Mouse (Mus musculus): ENCODE measurements around the gene Fkbpl. TPM values are rescaled to one million over a fixed set of nuclear protein-coding genes. Genes with fewer than 3 reads are reported as not detected.

Fkbpl gene
- polyA plus RNA-seq, 1 experiment = 26.4 TPM

GRCm38 (mm10) chr17:34661121-34661591, 16.6 kb downstream of the Fkbpl start:
- peak overlapping the region; percentile 79 for H3K27ac ChIP-seq (replicated peaks; ENCODE audit: low read depth, low read length)
- peak overlapping the region; percentile 46 for H3K4me3 ChIP-seq (ENCODE audit: insufficient read depth, low read depth, low read length)

GRCm38 (mm10) chr17:34662468-34662867, 17.9 kb downstream of the Fkbpl start:
- peak overlapping the region; percentile 4 for H3K4me3 ChIP-seq (ENCODE audit: insufficient read depth, low read depth, low read length)
- peaks cover 3% of the 10 kb centered on the region for H3K4me1 ChIP-seq (ENCODE audit: control insufficient read depth, insufficient read depth, insufficient read length, low read length)
- H3K27ac ChIP-seq (replicated peaks; ENCODE audit: low read depth, low read length) = peak overlapping the region; percentile 30; the same call in 1 of the 2 replicates

More at GRCm38 (mm10) chr17:34661121-34661591, 16.6 kb downstream of the Fkbpl start:
- H3K4me1 ChIP-seq (ENCODE audit: control insufficient read depth, insufficient read depth, insufficient read length, low read length) = peaks cover 4% of the 10 kb centered on the region

- H3K27ac ChIP-seq (replicated peaks; ENCODE audit: low read depth, low read length) = no peak overlapping the region
- peak overlapping the region; percentile 4; the same call in 1 of the 2 replicates for H3K4me3 ChIP-seq (ENCODE audit: insufficient read depth, low read depth, low read length)
- H3K4me1 ChIP-seq (ENCODE audit: control insufficient read depth, insufficient read depth, insufficient read length, low read length) = peaks cover 3% of the 10 kb centered on the region; the same call in 1 of the 2 replicates
These were observed 18.4 kb downstream of the Fkbpl start for GRCm38 (mm10) chr17:34662978-34663377.

DNA sequence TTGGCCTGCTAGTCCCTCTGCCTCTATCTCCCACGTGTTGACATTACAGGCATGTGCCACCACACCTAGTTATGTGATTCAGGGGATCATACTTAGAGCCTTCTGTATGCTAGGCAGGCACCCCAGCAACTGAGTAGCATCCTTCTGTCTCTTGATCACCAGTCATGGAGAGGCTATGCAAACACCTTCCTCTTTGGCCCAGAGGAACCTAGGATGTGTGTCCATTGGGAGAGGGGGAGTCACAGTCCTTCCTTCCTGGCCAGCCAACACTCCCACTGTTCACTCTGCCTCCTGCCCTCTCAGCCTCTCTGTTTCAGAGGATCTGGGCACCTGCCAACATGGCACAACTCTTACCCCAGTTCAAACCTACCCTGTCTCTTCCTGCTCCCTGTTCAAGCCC, 19.0 kb downstream of the Fkbpl start:
- Histone ChIP-seq H3K4me3 (ENCODE audit: insufficient read depth, low read depth, low read length) (no peak overlapping the region), H3K27ac (replicated peaks; ENCODE audit: low read depth, low read length) (no peak overlapping the region)

GRCm38 (mm10) chr17:34664472-34664871, 19.9 kb downstream of the Fkbpl start:
- H3K4me1 ChIP-seq (ENCODE audit: control insufficient read depth, insufficient read depth, insufficient read length, low read length) = peaks cover 3% of the 10 kb centered on the region; the same call in 1 of the 2 replicates
- H3K27ac ChIP-seq (replicated peaks; ENCODE audit: low read depth, low read length) = no peak overlapping the region
- no peak overlapping the region for H3K4me3 ChIP-seq (ENCODE audit: insufficient read depth, low read depth, low read length)

More for the DNA sequence above, 19.0 kb downstream of the Fkbpl start:
- H3K4me1 ChIP-seq (ENCODE audit: control insufficient read depth, insufficient read depth, insufficient read length, low read length) = peaks cover 3% of the 10 kb centered on the region; the same call in 1 of the 2 replicates

- no peaks in the 10 kb centered on the region; the same call in 1 of the 2 replicates for H3K4me1 ChIP-seq (ENCODE audit: control insufficient read depth, insufficient read depth, insufficient read length, low read length)
- H3K4me3 ChIP-seq (ENCODE audit: insufficient read depth, low read depth, low read length) = 0 out of 2 replicates have a peak within 1 kb of the TSS, but pooled peaks have one; percentile 16
- no peak within 1 kb of the TSS for H3K27ac ChIP-seq (replicated peaks; ENCODE audit: low read depth, low read length)
These were observed 25.7 kb downstream of the Fkbpl start, which contains the start of gene Tnxb for GRCm38 (mm10) chr17:34670235-34670634. Gene Tnxb, plus strand, starts transcription at chr17:34670535.

GRCm38 (mm10) chr17:34671151-34672066, 26.8 kb downstream of the Fkbpl start:
- 0 out of 2 replicates have a peak overlapping the region, but pooled peaks have one; percentile 16 for H3K4me3 ChIP-seq (ENCODE audit: insufficient read depth, low read depth, low read length)
- no peak overlapping the region for H3K27ac ChIP-seq (replicated peaks; ENCODE audit: low read depth, low read length)
- no peaks in the 10 kb centered on the region; the same call in 1 of the 2 replicates for H3K4me1 ChIP-seq (ENCODE audit: control insufficient read depth, insufficient read depth, insufficient read length, low read length)

DNA sequence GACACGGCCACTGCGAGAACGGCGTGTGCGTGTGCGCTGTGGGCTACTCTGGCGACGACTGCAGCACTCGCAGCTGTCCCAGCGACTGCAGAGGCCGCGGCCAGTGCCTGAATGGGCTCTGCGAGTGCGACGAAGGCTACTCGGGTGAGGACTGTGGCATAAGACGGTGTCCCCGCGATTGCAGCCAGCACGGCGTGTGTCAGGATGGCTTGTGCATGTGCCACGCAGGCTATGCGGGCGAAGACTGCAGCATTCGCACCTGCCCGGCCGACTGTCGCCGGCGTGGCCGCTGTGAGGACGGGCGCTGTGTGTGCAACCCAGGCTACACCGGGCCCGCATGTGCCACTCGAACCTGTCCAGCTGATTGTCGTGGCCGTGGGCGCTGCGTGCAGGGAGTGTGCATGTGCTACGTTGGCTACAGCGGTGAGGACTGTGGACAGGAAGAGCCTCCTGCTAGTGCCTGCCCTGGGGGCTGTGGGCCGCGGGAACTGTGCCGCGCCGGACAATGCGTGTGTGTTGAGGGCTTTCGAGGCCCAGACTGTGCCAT, 27.8 kb downstream of the Fkbpl start:
- Histone ChIP-seq H3K4me1 (ENCODE audit: control insufficient read depth, insufficient read depth, insufficient read length, low read length) (no peaks in the 10 kb centered on the region; the same call in 1 of the 2 replicates), H3K27ac (replicated peaks; ENCODE audit: low read depth, low read length) (no peak overlapping the region), H3K4me3 (ENCODE audit: insufficient read depth, low read depth, low read length) (no peak overlapping the region)

DNA sequence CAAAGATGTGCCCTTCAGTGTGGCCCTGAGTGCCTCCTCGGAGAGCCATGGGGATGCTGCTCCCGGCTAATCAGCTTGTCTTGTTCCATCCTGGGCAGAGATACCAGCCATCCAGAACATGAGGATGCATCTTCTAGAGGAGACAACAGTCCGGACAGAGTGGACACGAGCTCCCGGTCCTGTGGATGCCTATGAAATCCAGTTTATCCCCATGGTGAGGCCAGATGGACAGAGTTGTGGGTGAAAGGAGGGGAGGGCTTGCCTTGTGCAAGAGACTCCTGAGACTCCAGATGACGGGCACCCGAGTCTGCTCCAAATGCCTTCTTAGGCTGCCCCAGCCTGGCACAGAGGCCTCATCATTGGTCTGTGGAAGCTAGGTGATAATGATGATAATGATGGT, 28.6 kb downstream of the Fkbpl start:
- Histone ChIP-seq H3K4me1 (ENCODE audit: control insufficient read depth, insufficient read depth, insufficient read length, low read length) (no peaks in the 10 kb centered on the region; the same call in 1 of the 2 replicates), H3K27ac (replicated peaks; ENCODE audit: low read depth, low read length) (no peak overlapping the region), H3K4me3 (ENCODE audit: insufficient read depth, low read depth, low read length) (no peak overlapping the region)

DNA sequence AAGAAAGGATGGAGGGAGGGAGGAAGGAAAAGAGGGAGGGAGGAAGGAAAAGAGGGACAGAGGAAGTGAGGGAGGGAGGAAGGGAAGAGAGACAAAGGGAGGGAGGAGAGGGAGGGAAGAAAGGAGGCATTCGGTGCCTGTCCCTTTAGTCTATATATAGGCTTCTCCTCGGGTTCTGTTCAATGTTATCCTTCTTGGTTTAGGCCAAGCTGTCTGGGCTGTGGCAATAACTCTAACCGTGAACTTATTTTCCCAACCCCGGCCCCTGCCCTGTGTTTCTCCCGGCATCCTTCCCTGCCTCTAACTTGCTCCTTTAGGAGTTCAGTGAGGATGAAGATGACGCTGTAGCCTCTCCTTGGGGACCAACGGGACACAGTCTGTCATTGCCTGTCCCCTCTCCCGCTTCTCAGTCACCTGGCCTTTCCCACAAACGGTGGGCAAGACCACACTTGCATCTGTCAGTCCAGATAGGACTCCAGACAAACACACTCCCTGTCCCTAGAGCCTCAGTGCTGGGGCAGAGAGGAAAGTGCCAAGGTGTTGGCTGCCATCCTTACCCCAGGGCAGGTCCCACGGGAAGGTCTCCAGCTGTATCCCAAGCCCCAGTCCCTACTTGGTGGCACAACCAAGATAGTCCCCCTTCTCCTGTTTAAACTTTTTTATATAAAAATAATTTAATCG, 30.1 kb downstream of the Fkbpl start:
- no peak overlapping the region for H3K27ac ChIP-seq (replicated peaks; ENCODE audit: low read depth, low read length)
- H3K4me1 ChIP-seq (ENCODE audit: control insufficient read depth, insufficient read depth, insufficient read length, low read length) = no peaks in the 10 kb centered on the region; the same call in 1 of the 2 replicates

GRCm38 (mm10) chr17:34675205-34676092, 30.9 kb downstream of the Fkbpl start:
- Histone ChIP-seq H3K4me3 (ENCODE audit: insufficient read depth, low read depth, low read length) (no peak overlapping the region), H3K27ac (replicated peaks; ENCODE audit: low read depth, low read length) (no peak overlapping the region), H3K4me1 (ENCODE audit: control insufficient read depth, insufficient read depth, insufficient read length, low read length) (no peaks in the 10 kb centered on the region)

More for the DNA sequence above, 30.1 kb downstream of the Fkbpl start:
- H3K4me3 ChIP-seq (ENCODE audit: insufficient read depth, low read depth, low read length) = no peak overlapping the region

GRCm38 (mm10) chr17:34676093-34676460, 31.5 kb downstream of the Fkbpl start:
- Histone ChIP-seq H3K4me3 (ENCODE audit: insufficient read depth, low read depth, low read length) (no peak overlapping the region), H3K27ac (replicated peaks; ENCODE audit: low read depth, low read length) (no peak overlapping the region), H3K4me1 (ENCODE audit: control insufficient read depth, insufficient read depth, insufficient read length, low read length) (peaks cover 5% of the 10 kb centered on the region; the same call in 1 of the 2 replicates)

GRCm38 (mm10) chr17:34676671-34677070, 32.1 kb downstream of the Fkbpl start:
- H3K27ac ChIP-seq (replicated peaks; ENCODE audit: low read depth, low read length) = no peak overlapping the region
- H3K4me3 ChIP-seq (ENCODE audit: insufficient read depth, low read depth, low read length) = no peak overlapping the region
- peaks cover 9% of the 10 kb centered on the region; the same call in 1 of the 2 replicates for H3K4me1 ChIP-seq (ENCODE audit: control insufficient read depth, insufficient read depth, insufficient read length, low read length)

DNA sequence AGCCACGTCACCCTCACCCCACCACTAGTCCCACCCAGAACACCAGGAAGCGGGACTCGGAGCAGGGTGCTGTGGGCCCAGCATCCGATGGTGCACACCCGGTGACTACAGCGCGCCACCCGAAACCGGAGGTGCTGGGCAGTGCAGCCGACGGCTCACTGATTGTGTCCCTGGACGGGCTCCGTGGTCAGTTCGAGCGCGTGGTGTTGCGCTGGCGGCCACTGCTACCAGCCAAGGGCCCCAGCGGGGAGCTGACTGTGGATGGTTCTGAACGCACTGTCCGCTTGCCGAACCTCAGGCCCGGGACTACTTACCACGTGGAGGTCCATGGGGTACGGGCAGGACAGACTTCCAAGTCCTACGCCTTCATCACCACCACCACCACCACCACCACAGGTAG, 35.6 kb downstream of the Fkbpl start:
- Histone ChIP-seq H3K4me3 (ENCODE audit: insufficient read depth, low read depth, low read length) (no peak overlapping the region), H3K4me1 (ENCODE audit: control insufficient read depth, insufficient read depth, insufficient read length, low read length) (peaks cover 33% of the 10 kb centered on the region), H3K27ac (replicated peaks; ENCODE audit: low read depth, low read length) (no peak overlapping the region)
